Mouse (Mus musculus) right cerebral cortex, postnatal 14 days (tissue): ENCODE results near the gene Auts2.

Source experiments
- DNase-seq: peaks from one replicate; pipeline ENCODE4 v3.0.0; 2022

The Auts2 gene

DNA sequence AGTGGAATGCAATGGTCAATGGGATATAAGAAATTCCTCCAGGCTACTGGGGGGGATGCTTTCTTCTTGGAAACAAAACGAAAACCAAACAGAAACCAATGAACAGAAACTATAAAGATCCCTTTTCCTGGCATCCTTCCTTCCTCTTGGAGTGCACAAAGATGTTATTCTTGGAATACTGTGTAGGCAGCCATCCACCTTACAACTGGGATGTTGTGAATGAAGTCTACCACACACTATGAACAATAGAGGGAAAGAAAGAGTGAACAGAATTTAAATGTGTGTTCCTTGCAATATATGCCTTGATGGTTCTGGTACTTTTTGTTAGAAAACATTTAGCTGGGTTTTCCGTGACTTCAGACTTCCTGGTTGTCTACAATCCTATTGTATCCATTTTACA lies 236.1 kb downstream of the Auts2 start:
- DNase-seq: no peak

DNA sequence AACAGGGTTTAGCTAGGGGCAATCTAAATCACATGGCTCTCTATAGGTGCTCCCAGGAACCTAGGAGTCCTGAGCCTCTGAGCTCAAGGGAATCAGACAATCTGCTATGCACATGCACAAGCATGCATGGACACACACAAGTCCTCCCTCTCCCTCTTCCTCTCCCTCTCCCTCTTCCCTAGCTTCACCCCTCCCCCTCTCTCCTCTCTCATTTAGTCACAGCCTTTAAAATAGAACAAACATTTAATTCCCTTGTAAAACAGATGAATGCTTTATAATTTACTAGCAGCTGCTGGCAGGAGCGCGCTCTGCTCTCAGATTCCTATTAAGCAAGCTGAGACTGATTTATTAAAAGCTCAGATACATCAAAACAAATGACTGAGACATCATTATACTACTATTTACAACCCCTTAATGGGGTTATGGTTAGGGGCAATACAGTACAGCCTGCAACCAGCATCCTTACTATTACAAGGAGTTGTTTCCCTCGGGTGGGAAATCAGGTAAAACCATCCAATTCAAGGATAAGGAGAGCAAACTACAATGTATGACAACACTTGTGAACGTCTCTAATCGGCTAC lies 237.7 kb downstream of the Auts2 start:
- DNase-seq: no peak

DNA sequence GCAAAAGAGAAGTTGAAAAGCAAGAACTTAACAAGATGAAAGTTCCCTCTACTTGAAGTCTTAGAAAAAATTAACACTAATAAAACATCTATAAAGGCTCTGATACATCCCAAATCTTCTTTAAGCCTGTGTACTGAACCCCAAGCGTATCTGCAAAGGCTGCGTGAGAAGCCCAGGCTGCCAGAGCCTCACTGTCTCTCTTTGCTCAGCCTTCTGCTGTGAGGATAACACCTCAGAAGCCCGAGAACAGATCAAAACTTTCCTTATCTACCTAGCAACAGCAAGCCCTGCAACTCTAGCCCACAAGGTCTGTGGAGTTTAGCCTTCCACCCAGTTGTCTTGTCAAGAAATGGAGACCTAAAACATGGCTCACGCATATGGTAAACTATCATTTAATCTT lies 240.4 kb downstream of the Auts2 start:
- DNase-seq: no peak

DNA sequence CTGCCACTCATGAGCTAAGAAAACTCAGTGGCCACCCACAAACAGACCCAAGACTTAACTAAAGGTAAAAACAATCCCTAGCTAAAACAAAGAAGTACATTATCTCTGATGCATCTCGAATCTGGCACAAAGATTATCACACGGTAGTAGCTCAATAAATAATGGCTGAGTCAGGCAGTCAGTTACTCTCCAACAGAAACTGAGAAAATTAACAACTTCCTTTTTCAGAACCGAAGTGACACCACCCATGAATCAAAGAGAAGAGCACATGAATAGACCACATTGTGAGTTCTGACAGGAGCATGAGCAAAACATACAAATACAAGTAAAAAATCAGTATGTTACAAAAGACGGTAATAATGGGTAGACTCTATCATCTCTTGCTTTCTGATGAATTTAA lies 242.3 kb downstream of the Auts2 start:
- no peak for DNase-seq

DNA sequence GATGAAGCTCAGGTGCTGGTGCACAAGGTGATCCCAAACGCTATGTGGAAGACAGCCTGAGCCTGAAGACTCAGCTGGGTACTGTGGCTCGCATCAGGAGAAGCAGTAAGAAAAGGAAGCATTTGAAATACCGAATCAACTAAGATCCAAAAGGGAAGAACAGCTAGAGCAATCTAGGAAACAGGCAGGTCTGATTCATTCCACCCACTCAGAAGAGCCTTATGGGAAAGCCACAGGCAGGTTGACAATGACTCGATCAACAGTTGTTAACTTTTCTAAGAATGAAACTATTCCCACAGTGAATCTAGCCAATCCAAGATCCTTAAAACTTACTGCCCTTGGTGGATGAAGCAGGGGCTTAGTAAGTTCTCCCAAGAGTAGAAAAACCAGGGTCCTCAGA lies 243.4 kb downstream of the Auts2 start:
- DNase-seq: no peak

DNA sequence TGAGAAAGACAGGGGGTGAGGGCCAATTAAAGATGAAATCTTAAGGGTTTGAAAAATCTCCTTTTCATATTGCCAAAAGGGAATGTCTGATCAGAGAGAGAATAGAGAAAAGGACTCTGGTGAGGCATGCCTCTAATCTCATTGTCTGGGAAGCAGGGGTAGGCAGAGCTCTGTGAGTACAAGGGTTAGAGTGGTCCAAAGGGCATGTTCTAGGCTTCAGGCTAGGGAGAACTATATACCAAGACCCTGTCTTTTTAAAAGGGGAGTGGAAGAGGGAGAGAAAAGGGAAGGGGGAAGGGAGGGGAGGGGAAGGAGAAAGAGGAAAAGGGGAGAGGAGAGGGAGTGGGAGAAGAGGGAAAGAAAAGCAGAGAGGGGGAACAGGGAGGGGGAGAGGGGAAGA lies 244.1 kb downstream of the Auts2 start:
- no peak for DNase-seq

DNA sequence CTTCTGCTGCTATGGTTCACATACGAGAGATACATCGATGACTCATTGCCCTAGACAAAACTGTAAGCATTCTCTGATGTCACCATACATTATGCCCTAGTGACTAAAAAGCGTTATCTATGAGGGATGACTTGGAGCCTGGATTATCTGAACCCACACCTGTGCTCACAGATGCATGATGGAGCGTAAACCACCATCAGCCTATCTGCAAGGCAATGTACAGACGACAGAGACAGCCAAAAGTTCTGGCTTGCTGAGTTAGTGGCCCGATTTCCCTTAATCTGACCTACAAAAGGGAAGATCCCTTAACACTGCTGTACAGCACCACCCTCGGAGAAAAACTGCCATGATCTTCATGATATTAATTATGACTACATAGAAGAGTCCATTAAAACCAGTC lies 245.8 kb downstream of the Auts2 start:
- no peak for DNase-seq

DNA sequence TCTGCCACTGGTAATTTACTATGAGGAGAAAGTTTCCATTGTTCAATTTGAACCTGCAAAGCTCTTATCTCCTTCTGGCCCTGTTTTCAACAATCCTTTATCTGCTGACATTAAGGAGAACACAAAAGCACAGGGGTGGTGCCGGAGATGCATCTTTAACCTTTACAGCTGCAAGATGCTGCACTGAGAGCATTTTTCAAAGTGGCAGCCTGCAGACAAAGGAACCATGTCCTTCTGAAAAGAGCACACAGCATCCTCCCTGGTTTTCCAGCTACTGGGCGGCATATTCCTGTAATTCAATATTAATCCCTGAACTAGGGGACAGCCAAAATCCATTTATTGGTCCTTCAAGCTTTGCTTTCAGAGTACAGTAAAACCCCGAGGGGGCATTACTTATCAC lies 248.7 kb downstream of the Auts2 start:
- no peak for DNase-seq

DNA sequence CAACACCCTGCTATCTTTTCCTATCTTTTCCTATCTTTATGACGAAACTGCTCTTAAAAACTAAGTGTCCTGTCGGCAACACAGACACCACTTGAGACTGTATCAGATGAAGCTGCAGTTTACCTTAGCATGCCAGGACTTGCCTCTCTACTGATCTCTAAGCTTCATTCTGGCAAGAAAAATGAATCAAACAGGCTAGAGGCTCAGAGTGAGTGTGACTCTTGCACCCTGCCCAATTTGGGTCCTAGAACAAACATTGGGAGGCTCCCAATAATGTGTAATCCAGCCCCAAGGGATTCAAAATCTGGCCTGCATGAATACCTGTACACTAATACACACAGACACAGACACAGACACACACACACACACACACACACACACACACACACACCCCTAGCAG lies 250.2 kb downstream of the Auts2 start:
- DNase-seq: no peak

DNA sequence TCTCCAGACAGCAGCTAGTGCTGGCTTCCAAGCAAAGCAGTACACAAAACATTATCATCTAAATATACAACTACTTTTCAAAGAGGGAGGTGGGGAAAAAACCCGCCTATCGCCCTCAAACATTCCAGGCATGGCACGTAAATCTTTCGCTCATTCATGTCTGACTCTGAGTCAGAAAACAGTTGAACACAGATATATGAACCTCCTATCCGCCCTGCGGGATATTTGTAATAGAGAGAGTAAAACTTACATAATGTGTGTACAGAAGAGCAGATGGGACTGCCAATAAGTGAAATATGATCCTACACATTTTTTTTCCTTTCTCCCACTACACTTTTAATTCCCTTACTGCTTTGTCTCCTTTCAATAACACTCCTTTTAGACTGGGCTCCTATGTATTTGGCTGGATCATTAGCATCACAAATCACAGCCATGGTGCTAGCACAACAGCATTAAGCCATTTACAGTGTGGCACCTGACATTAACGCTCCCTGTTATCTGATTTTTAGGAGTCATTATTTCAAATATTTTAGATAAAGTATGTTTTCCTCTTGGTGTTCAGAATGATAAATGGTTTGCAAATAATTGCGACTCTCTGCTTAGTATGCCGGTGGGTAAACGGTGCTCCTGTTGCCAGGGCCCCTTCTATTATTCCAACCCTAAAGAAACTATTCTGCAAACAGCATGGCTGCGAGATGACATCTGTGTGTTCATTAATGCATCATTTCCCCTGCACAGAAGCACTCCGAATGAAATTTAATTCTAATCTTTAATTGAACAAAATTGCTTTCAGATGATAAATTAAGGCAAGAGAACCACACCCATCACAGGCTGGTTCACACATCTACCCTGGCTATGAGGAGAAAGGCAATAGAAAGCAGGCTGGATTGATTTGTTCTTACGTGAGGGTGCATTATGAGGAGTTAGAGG lies 252.3 kb downstream of the Auts2 start:
- DNase-seq: no peak

DNA sequence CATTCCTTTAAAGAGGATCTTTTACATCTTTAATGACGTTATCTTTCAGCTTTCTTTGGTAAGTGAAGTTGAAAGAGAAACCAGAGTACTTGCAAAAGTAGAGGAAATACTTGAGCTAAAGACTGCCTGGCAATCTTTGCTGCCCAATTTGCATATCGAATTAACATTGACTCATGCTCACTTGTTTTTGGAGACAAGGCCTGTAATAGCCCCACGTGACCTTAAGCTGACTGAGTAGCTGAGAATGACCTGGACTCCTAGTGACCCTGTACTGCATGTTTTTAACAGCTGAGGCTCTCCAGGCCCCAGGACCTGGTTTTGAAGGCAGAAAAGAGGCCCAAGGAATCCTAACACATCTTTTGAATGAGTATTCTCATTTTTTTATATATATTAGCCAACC lies 259.4 kb downstream of the Auts2 start:
- DNase-seq: no peak

DNA sequence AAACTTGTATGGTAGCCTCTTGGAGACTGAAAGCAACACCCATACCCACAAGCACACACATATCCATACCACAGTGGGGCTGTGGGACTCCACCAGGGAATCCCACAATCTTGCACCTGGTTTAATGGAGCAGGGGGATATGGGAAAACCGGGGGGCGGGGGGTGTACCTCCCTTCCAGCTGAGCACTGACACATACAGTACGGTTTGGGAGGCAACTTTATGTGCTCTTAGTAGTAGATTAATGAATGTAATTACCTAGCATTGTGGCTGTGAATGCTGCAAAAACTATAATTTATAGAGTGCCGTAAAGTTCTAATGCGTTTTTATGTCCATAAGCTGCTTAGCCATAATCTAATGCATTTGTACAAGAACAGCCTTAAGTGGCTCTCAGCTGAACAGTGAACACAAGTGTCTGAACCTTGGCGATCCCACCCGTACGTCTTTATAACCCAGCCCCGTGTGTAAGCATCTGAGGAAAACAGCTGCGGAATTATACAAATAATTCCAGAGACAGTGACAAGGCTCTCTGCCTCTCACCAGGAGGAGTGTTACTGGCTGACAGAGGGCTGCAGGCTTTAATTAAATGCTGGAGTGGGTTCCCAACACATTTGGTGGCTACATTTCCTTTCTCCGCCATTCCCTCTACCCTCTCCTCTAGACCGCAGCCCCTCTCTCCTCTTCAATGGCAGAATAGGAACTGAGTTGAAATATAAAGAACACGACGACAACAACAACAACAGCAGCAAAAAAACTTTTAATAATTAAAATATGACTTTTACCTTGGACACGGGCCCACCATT lies 268.8 kb downstream of the Auts2 start:
- DNase-seq: no peak

DNA sequence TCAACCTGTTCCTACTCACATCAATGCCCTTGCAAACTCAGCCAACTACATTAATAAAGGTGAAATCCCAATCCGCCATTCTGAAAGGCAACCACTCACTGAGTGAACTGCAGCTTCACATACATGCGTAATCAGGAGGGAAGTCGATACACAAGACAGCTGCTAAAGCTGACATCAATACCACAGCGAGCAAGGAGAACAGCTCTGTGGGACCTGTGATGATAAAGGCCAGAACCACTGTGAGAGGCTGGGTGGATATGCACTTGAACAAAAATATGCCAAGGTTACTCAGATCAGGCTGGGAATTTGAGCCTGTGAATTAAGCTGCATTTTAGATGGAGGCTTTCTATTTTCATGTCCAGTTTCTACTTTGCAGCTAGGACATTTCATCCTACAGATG lies 271.0 kb downstream of the Auts2 start:
- no peak for DNase-seq

DNA sequence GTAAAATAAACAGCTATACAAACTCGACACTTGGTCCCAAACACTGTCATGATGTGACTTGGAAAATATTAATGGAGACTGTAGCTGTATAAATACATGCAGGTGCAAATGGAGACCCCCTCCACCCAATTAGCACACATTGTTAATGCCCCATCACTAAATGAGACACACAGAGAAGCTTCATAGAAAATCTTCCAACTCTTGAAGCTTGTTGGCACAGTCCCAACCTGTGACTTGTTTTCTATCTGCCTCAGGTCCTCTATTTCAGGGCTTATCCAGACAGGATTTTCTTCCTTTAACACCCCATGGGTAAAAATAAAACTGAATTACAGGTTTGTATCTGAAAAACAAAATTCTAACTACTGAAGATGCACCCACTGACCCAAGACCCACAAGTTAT lies 272.2 kb downstream of the Auts2 start:
- DNase-seq: no peak

DNA sequence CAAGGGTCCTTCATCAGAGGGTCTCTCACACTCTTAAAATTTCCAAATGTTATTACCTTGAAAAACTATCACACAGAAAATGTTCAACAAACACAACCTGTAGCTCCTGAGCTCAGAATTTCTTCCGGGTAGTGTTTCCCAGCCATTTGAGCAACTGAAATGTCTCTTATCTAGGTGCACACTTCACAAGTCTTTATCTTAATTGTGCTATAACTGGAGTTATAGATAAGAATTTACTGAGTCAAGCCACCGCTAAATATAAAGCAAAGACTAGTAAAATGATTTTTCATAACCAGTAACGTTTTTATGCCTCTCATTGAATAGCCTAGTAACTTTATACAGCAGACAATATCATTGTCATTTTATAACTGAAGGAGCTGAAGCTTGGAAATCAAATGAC lies 273.1 kb downstream of the Auts2 start:
- no peak for DNase-seq

DNA sequence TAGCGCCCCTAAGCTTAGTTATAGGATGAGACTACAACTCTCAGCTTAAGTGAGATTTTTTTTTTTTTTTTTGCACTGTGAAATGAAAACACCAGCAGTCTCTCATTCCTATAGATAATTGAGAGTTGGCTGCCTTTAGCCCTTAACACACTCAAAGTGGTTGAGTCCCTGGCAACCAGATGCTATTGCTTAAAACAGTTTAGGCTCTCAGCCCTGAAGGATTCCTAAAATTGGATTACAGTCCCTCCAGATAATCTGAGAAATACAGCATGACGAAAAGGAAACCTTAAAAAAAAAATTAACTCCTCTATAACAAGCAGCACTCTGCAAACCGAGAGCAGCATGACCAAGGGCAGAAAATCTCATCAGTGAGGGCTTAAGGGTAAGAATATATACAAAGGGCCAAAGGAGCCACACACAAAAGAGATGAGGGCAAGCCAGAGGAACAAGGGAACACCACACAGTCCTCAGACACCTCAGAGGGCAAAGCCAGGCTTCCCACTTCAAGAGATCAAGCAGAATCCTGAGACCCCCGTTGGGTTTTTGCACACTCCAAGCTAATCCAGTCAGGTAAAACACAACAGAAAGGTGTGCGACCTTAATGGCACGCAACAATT lies 274.7 kb downstream of the Auts2 start:
- DNase-seq: no peak

DNA sequence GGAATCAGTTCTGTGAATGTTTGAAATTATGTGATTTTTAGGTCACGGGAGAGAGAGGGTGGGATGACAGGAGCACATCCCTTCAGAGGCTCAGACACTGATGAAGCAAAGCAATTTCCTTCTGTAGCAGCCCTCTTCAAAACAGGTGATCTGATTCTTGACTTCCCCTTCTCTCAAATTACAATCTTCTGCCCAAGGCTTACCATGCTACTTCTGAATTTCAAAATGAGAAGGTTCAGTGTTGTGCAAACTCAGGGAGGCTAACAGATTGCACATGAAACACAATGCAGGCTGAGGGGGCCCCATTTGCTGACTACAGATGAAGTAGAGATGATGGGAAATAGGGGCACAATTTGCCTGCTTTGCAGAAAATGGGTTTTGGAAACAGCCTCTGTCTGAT lies 278.1 kb downstream of the Auts2 start:
- DNase-seq: no peak

DNA sequence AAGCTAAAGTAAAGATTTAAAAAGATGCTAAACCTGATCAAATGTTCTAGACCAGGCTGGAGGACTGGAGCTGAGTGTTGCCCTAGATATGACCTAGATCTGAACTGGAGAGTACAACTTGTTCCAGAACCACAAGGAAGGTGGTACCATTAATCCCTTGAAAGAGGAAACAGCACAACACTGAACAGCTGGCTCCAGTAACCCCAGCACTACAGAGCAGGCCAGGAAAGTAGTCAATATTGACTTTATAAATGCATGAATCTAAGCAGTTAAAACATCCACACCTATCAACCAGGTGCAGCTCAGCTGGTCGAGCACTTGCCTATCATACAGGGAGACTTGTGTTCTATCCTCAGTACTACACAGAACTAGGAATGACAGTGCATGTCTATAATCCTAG lies 281.4 kb downstream of the Auts2 start:
- no peak for DNase-seq

DNA sequence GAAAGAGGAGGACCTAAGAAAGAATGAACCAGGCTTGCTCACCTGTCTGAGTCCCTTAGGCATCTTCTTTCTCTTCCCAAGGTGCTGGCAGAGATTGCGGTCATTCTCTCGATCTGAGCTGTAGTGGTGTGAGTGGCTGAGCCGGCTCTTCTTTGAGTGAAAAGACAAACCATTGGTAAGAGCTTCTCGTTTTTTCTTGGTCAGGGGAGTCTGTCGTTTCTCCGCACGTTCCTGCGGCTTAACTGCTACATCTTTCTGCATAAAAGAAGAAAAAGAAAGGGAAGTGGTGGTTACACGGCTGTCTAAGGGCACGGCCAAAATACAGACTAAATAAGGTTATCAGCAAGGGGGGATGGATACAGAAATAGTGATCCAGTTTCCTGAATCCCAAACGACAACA lies 284.3 kb downstream of the Auts2 start:
- DNase-seq: no peak

DNA sequence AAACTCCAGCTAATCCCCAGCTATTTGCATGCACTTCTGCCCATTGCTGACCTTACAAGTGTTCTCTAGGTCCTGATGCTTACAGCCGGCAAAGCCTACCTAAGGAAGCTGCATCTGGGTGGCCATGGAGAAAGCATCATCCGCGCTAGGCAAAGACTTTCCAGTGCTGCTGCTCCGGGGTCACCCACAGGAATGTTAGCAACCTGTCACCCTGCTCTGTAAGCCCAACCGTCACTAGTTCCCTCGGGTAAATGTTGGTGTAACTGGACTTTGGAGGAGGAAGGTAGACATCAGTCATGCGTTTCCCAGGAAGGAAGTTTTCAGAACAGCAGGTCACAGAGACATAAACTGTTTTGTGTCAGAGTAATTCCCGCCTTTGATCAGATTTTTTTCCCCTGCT lies 287.6 kb downstream of the Auts2 start:
- DNase-seq: no peak

DNA sequence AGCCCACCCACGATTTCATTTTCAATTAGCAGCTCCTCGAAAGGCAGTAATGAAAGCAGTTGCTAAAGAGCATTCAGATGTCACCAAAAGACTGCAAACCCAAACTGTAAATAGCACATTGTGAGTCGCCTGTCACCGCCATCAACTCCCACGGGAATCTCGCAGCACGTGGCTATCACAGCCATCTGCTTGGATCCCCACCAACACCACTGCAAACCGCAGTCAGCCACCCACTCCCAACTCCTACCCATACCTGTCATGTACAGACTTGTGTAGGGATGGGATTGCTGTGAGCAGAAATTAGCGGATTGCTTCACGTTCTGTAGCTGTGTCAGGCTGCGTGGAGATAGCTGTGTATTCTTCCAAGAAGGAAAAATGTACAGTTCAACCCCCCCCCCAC lies 293.6 kb downstream of the Auts2 start:
- peak; percentile 65 for DNase-seq

DNA sequence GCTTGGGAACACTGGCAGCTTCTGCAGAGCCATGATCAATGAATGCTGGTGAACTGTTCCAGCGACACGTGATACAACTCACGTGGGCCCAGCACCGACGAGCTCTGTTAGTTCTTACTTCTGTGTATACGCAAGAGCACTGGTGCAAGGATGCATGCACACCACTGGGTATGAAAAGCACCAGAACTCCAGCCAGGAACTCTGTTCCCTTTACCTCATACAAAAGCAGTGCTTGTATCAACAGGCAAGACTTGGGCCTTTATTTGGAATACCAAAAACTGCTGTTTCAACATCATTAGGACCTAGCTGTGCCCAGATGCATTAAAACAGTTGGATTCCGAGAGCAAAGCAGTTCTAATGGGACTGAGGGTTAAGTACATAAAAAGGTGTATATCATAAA lies 295.1 kb downstream of the Auts2 start:
- DNase-seq: no peak

DNA sequence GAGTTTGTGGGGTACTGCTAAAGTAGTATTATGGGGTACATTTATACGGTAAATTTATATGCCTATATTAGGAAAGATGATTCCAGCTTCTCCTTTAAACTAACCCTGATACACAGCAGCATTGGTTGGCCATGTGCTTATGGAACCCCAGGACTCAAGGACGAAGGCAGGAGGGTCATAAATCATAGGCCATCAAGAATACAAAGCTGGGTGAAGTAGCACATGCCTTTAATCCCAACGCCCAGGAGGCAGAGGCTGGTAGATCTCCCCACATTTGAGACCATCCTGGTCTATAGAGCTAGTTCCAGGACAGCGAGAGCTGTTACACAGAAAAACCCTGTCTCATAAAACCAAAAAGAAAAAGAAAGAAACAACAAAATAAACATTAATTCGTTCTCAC lies 307.7 kb downstream of the Auts2 start:
- DNase-seq: no peak

DNA sequence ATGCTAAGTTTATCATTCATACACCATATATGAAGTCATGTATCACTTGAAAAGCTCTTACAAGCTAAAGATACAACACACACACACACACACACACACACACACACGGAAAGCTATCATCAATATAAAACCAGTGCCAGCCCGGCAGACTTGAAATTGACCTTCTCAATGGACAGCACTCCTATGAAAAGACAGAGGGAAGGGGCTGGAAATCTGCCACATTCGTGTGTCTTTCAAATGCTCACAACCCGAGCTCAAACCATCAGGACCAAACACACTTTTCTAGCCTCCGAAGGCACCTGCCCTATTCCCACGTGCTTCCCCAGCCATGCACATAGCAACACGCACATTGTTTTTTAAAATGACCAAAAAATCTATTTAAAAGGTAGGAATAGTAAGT lies 308.7 kb downstream of the Auts2 start:
- no peak for DNase-seq
